Mouse (Mus musculus): ENCODE results near the gene Zfp13. TPM values are rescaled to one million over a fixed set of nuclear protein-coding genes. Genes with fewer than 3 reads are reported as not detected.
A peak's percentile ranks its signal among the peaks of the same experiment; 100 is the strongest.
"Not testable (repeated sequence)": the region's sequence is repeated elsewhere in the genome, so short reads cannot be mapped to it uniquely, and the experiment has no call there.

Gene Zfp13
- polyA plus RNA-seq, 1 experiment: 2.9 TPM

GRCm38 (mm10) chr17:23603077-23603476 lies 3.8 kb upstream of the Zfp13 start:
- H3K27ac ChIP-seq (ENCODE audit: insufficient read depth, low read length): no peak overlapping the region
- H3K36me3 ChIP-seq (ENCODE audit: control insufficient read depth, insufficient read depth, low read length): no peaks in the 10 kb centered on the region
- H3K4me1 ChIP-seq (ENCODE audit: control insufficient read depth, insufficient read depth, insufficient read length): peaks cover 5% of the 10 kb centered on the region; the same call in 1 of the 2 replicates
- 77% methylated on average over 8 of the region's 8 CpGs for WGBS
- DNase-seq (ENCODE audit: low read depth in 1 of 2, low spot score in 2 of 2): no peak
- H3K27me3 ChIP-seq (ENCODE audit: control insufficient read depth, insufficient read depth, low read length): no peaks in the 10 kb centered on the region
- TF ChIP-seq POLR2A (IDR thresholded peaks at IDR 0.05; ENCODE audit: low read depth, low read length) (no peak), CTCF (IDR thresholded peaks at IDR 0.05; ENCODE audit: extremely low read depth, insufficient read depth, insufficient read length, insufficient replicate concordance) (no peak)
- no peak overlapping the region for H3K4me3 ChIP-seq (ENCODE audit: extremely low read depth, insufficient read depth, insufficient read length)

- WGBS: 70% methylated on average over 10 of the region's 10 CpGs
- Histone ChIP-seq H3K27me3 (ENCODE audit: control insufficient read depth, insufficient read depth, low read length) (no peaks in the 10 kb centered on the region), H3K36me3 (ENCODE audit: control insufficient read depth, insufficient read depth, low read length) (no peaks in the 10 kb centered on the region), H3K4me1 (ENCODE audit: control insufficient read depth, insufficient read depth, insufficient read length) (peaks cover 5% of the 10 kb centered on the region; the same call in 1 of the 2 replicates), H3K27ac (ENCODE audit: insufficient read depth, low read length) (no peak overlapping the region), H3K4me3 (ENCODE audit: extremely low read depth, insufficient read depth, insufficient read length) (no peak overlapping the region)
- TF ChIP-seq CTCF (IDR thresholded peaks at IDR 0.05; ENCODE audit: extremely low read depth, insufficient read depth, insufficient read length, insufficient replicate concordance) (no peak), POLR2A (IDR thresholded peaks at IDR 0.05; ENCODE audit: low read depth, low read length) (no peak)
- no peak for DNase-seq (ENCODE audit: low read depth in 1 of 2, low spot score in 2 of 2)
Measured at GRCm38 (mm10) chr17:23601836-23602585, 2.7 kb upstream of the Zfp13 start.

GRCm38 (mm10) chr17:23600641-23601622 lies 1.6 kb upstream of the Zfp13 start, which contains the start of gene Zscan10:
Gene Zscan10, plus strand, starts transcription at chr17:23600856.
- Histone ChIP-seq H3K27me3 (ENCODE audit: control insufficient read depth, insufficient read depth, low read length) (no peaks in the 10 kb centered on the region), H3K27ac (ENCODE audit: insufficient read depth, low read length) (peak within 1 kb of the TSS; percentile 74; the same call in 1 of the 2 replicates), H3K36me3 (ENCODE audit: control insufficient read depth, insufficient read depth, low read length) (no peaks in the 10 kb centered on the region), H3K4me3 (ENCODE audit: extremely low read depth, insufficient read depth, insufficient read length) (no peak within 1 kb of the TSS), H3K4me1 (ENCODE audit: control insufficient read depth, insufficient read depth, insufficient read length) (peaks cover 5% of the 10 kb centered on the region; the same call in 1 of the 2 replicates)
- whole genome bisulfite sequencing: 89% methylated on average over 15 of the region's 15 CpGs
- no peak for DNase-seq (ENCODE audit: low read depth in 1 of 2, low spot score in 2 of 2)
- TF ChIP-seq POLR2A (IDR thresholded peaks at IDR 0.05; ENCODE audit: low read depth, low read length): no peak
- TF ChIP-seq CTCF (IDR thresholded peaks at IDR 0.05; ENCODE audit: extremely low read depth, insufficient read depth, insufficient read length, insufficient replicate concordance): no peak

- no peaks in the 10 kb centered on the region for H3K36me3 ChIP-seq (ENCODE audit: control insufficient read depth, insufficient read depth, low read length)
- H3K27me3 ChIP-seq (ENCODE audit: control insufficient read depth, insufficient read depth, low read length): no peaks in the 10 kb centered on the region
- TF ChIP-seq CTCF (IDR thresholded peaks at IDR 0.05; ENCODE audit: extremely low read depth, insufficient read depth, insufficient read length, insufficient replicate concordance) (no peak), POLR2A (IDR thresholded peaks at IDR 0.05; ENCODE audit: low read depth, low read length) (no peak)
- H3K4me1 ChIP-seq (ENCODE audit: control insufficient read depth, insufficient read depth, insufficient read length): peaks cover 5% of the 10 kb centered on the region; the same call in 1 of the 2 replicates
- H3K4me3 ChIP-seq (ENCODE audit: extremely low read depth, insufficient read depth, insufficient read length): peak overlapping the region; percentile 47; the same call in 1 of the 2 replicates
- WGBS: 28% methylated on average over 7 of the region's 7 CpGs
- no peak for DNase-seq (ENCODE audit: low read depth in 1 of 2, low spot score in 2 of 2)
- peak overlapping the region; percentile 74 for H3K27ac ChIP-seq (ENCODE audit: insufficient read depth, low read length)
Measured at GRCm38 (mm10) chr17:23599605-23600063, 347 bp upstream of the Zfp13 start.

- not testable (repeated sequence) for H3K4me1 ChIP-seq (ENCODE audit: control insufficient read depth, insufficient read depth, insufficient read length); H3K27me3 ChIP-seq (ENCODE audit: control insufficient read depth, insufficient read depth, low read length); DNase-seq (ENCODE audit: low read depth in 1 of 2, low spot score in 2 of 2); H3K36me3 ChIP-seq (ENCODE audit: control insufficient read depth, insufficient read depth, low read length); H3K27ac ChIP-seq (ENCODE audit: insufficient read depth, low read length); H3K4me3 ChIP-seq (ENCODE audit: extremely low read depth, insufficient read depth, insufficient read length)
- 86% methylated on average over 4 of the region's 4 CpGs for WGBS
Measured at GRCm38 (mm10) chr17:23595139-23595538, 4.1 kb downstream of the Zfp13 start.

GRCm38 (mm10) chr17:23592926-23593300 lies 6.4 kb downstream of the Zfp13 start:
- DNase-seq (ENCODE audit: low read depth in 1 of 2, low spot score in 2 of 2): no peak
- H3K36me3 ChIP-seq (ENCODE audit: control insufficient read depth, insufficient read depth, low read length): no peaks in the 10 kb centered on the region
- 5% methylated on average over 13 of the region's 13 CpGs for WGBS
- H3K4me1 ChIP-seq (ENCODE audit: control insufficient read depth, insufficient read depth, insufficient read length): 0 out of 2 replicates have a peak, but pooled peaks cover 2% of the 10 kb centered on the region
- no peak overlapping the region for H3K27ac ChIP-seq (ENCODE audit: insufficient read depth, low read length)
- TF ChIP-seq CTCF (IDR thresholded peaks at IDR 0.05; ENCODE audit: extremely low read depth, insufficient read depth, insufficient read length, insufficient replicate concordance): no peak
- no peak for TF ChIP-seq POLR2A (IDR thresholded peaks at IDR 0.05; ENCODE audit: low read depth, low read length)
- H3K4me3 ChIP-seq (ENCODE audit: extremely low read depth, insufficient read depth, insufficient read length): peak overlapping the region; percentile 58
- H3K27me3 ChIP-seq (ENCODE audit: control insufficient read depth, insufficient read depth, low read length): no peaks in the 10 kb centered on the region

Measured in spleen, adult 2 months (tissue).